Mouse (Mus musculus) cerebellum, adult 18-20 months (tissue): Measurements from ENCODE around the gene Vegfb.

Source experiments
- DNase-seq, 2 experiments: peaks; one replicate each; pipeline ENCODE4 v3.0.0; 2021

Vegfb gene

DNA sequence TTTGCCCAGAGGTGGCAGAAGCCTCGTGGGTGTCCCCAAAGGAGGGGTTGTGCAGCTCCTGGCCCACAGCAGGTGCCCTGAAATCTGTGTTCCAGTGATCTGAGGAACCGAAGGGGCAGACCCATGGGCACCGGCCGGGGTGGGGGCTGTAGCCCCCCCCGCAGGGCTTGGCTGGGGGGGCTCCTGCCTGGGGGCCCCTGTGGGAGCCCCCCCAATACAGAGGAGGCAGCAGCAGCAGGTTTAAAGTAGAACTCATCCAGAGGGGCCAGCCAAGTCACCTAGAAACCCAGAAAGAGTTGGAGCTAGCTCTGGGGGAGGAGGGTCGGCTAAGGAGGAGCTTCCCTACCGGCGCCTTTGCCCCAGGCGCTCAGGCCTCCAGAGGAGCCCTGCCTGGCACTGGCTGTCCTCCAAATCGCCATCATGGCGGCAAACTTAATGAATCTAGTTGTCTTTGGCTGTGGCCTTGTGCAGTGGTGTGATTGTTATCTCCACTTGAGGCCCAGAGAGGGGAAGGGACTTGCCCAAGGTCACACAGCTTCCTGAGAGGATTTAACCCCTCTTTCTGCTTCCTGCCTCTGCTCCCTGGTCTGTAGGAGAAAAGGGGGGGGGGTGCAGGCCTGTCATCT is 16.9 kb downstream of the Vegfb start:
- no peak for DNase-seq

GRCm38 (mm10) chr19:6969665-6970381 is 17.6 kb downstream of the Vegfb start:
- peak in 1 of 2 experiments; percentile 47 for DNase-seq

GRCm38 (mm10) chr19:6969291-6969664 is 18.2 kb downstream of the Vegfb start:
- no peak for DNase-seq

GRCm38 (mm10) chr19:6968491-6969271 is 18.8 kb downstream of the Vegfb start:
- no peak for DNase-seq

DNA sequence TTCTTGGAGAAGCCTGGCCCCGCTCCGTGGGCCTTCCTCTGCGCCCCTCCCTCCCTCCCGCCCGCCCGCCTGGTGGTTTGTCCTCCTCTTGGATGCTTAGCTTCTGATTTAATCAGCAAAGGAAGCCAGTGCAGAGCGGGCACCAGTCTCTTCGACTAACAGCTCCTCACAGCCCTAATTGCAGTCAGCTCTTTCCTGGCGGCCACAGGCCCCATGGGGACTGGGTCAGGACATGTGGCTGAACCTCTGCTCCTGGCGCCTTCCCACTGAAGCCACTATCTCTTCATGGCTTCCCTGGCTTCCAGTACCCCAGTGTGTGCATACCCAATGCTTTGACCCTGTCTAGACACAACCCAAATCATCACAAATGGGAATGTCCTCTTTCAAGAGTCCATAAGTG is 31.0 kb downstream of the Vegfb start:
- DNase-seq, result no peak

DNA sequence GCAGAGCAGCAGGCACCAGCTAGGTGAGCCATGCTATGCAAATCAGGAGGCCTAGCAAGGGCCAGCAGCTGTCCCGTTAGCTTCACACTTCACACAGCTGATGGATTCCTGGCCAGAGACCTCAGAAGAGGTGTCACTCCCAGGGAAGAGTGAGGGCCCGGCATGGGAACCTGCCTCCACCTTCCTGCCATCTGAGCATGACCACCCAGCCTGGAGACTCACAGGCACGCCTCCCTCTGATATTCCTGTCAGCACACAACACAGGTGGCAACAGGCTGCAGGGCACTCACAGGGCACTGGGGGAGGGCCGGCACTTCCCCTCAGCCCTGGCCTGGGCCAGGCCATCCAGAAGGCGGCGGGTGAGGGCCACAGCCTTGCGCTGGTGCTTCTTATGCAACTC is 32.0 kb downstream of the Vegfb start:
- no peak for DNase-seq

GRCm38 (mm10) chr19:6954046-6954445 is 33.4 kb downstream of the Vegfb start:
- DNase-seq, result peak in 1 of 2 experiments; percentile 46

GRCm38 (mm10) chr19:6952712-6953037 is 34.8 kb downstream of the Vegfb start:
- DNase-seq, result peak in 1 of 2 experiments; percentile 27

DNA sequence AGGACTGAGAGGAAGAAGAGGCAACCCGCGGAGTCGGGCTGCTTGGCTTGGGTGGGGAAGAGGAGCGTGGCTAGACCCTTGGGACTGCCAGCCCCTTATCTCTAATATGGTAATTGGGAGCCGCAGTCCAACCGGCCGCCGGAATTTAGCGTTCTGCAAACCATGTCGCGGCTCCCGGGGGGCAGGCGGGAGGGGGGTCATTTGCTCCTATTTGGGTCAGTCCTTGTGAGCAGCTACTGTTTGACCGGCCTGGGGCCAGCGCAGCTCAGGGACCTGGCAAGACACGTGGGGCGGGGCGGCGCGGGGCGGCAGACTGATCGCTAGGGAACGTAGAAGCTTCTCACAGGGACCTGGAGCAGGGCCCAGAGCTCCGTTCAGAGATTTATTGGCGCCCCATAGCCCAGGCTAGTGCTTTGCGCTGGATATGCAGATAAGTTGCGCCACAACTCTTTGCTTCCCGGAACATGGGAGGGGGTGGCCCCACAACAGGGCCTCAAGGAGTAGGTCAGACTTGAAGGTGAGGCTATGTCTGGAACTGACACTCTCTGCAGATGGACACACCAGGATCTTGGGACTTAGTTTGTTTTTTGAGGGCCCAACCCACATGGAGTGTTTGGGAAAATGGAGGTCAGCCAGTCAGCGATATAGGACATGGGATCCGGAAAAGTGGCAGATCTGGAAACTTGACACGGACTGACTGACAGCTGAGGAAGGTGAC is 35.3 kb downstream of the Vegfb start:
- DNase-seq, result peak; percentile 78

- peak; percentile 91 to 96 for DNase-seq
Observed at GRCm38 (mm10) chr19:6951381-6951968, 36.0 kb downstream of the Vegfb start.

DNA sequence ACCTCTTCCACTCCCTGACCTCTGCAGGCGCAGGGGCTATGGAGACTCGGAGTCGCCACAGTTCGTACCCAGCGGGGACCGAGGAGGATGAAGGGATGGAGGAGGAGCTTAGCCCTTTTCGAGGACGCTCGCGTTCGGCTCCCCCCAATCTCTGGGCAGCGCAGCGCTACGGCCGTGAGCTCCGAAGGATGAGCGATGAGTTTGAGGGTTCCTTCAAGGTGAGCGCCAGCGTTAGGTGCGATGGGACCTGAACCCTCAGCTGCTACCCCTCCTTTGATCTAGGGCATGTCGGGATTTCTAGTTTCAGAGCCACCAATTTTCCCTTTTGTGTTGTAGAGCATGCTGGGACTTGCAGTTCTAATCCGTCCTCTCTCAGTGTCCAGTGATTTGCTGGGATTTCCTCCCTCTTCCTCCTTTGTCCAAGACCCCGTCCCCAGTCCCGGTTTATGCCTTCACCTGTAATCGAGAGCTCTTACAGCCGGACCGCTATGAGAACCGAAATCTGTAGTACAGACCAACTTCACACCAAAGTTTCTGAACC is 36.8 kb downstream of the Vegfb start:
- DNase-seq, result peak; percentile 65 to 66

- DNase-seq, result no peak
Observed at GRCm38 (mm10) chr19:6949951-6950350, 37.5 kb downstream of the Vegfb start.

GRCm38 (mm10) chr19:6949532-6949931 is 37.9 kb downstream of the Vegfb start:
- no peak for DNase-seq

DNA sequence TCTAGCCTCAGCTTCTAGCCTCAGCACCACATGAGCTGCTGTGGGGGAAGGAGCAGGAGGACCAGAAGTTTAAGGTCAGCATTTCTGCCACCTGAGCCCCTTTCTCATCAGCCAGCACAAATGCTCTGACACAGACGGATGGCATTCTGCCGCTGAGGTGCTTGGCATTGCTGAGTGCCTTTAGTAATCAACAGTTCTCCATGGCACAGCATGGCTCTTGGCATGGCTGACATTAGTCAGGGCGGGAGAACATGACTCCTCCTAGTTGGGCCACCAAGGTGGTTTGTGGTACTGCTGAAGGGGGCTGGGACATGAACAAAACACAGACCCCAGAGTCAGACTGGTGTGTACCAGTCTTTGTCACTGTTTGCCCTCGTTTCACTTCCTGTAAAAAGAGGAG is 39.3 kb downstream of the Vegfb start:
- peak; percentile 73 to 81 for DNase-seq

DNA sequence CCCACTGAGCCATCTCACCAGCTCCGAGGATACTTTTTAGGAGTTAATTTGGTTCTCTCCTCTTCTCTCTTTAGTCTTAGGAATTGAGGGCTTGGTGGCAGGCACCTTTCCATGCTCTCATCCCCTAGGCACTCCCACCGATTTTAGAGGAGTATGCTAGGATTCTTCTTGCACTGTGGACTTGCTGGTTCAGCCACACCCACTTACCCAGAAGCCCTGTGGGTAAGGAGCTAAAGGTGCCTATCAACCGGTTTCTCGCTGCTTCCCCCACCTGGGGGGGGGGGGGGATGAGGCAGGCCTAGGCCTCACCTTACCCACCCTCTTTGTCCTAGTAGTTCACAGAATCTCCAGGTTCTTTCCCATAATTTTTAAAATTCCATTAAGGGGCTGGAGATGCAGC is 39.7 kb downstream of the Vegfb start:
- no peak for DNase-seq

- DNase-seq, result no peak
Observed at GRCm38 (mm10) chr19:6943709-6944108, 43.7 kb downstream of the Vegfb start.

- DNase-seq, result no peak
Observed at GRCm38 (mm10) chr19:6942764-6943163, 44.7 kb downstream of the Vegfb start.

DNA sequence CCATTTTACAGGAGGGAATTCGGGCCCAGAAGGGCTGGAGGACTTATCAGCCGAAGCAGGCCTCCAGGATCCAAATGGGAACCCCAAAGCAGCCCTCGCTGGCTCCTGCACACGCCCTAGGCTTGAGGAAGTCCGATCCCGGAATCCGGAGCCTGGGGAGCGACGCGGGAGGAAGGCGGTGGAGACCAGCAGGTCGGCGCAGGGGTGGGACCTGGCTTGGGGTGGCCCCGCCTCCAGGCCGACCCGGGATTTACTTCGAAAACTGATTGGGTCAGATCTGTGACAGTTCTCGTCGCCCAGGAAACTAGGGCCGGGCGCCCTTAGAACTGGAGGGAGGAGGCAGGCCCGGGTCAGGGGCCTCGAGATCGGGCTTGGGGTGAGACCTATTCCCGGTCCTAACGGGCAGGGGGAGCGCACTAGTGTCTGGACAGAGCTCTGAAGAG is 45.2 kb downstream of the Vegfb start, which contains the start of gene Gpr137:
TSS of gene Gpr137 (minus strand) at position 232 of the 443 bp plus-strand sequence.
- DNase-seq, result peak; percentile 93 to 97

DNA sequence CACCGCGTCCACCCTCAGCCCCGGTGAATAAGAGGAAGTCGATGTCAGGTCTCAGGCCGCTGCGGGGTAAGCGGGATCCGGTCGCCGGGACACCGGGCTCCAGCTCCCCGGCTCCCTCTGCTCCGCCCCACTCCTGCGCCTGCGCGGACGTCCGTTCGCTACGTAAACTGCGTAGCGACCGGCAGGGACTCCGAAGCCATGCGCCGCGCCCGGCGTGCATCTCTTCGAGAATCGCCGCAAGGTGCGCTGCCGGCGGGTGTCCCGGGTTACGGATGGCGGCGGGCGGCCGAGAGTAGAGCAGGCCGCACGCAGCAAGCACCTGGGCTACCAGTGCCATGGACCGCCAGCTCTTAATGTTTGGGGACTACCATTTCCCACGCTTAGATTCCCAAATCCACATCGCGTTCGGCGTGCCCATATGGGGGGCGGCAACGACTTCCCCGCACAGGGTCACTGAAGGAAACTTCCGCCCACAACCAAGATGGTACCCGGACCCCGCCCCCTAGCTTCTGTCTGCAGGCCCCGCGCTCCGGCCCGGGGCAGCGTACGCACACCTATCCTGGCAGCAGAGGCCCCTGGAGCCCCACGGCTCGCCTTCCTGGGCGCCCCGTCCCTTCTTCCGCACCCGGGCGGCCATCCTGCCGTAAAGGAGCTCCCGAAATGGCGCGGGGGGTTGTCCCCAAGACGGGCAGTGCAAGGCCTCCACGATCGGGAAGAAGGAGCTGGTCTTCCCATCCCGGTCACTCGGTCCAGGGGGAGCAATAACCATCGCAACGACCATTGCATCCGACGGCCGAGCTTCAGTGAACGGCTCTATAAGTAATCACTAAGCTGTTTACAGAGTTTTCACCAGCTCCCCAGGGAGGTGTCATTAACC is 45.8 kb downstream of the Vegfb start, which contains the start of gene Bad:
TSS of gene Bad (plus strand) at position 490 of the 877 bp plus-strand sequence.
- peak; percentile 90 to 97 for DNase-seq

- DNase-seq, result peak in 1 of 2 experiments; percentile 49
Observed at GRCm38 (mm10) chr19:6940396-6941351, 46.8 kb downstream of the Vegfb start.
